Mouse (Mus musculus): ENCODE data around the gene Atp1b4.
A peak's percentile ranks its signal among the peaks of the same experiment; 100 is the strongest.
"Not testable (repeated sequence)": the region's sequence is repeated elsewhere in the genome, so short reads cannot be mapped to it uniquely, and the experiment has no call there.

The Atp1b4 gene

DNA sequence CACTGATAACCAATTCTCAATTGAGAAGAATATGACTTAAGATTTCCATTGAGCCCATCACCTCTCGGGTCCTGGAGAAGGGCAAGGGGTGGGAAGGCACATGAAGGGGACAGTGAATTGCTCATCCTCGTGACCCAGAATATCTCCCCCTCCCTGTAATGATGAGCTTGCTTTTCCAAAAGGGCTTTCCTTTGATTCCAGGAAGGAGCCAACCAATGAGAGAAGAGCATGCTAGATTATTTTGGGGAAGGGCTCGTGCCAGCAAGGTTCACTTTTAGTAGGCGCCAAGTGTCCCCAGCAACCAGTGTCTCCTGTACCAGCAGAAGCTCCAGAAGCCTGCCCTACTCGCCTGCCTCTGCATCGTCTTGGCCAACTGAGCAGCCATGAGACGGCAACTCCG lies at the start of gene Atp1b4:
TSS of gene Atp1b4 (plus strand) at position 301 of the 400 bp plus-strand sequence.
- DNase-seq (ENCODE audit: low spot score): no peak

DNA sequence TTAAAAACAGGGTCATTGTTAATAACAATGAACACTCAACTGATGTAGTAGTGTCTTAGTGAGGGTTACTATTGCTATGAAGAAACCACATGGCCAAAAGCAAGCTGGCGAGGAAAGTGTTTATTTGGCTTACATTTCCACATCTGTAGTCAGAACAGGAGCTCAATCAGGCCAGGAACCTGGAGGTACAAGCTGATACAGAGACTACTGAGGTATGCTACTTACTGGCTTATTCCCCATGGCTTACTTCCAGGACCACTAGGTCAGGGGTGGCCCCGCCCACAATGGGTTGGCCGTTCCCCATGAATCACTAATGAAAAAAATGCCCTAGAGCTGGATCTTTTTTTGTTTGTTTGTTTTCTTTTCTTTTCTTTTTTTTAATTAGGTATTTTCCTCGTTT lies 7.4 kb upstream of the Atp1b4 start:
- peak; percentile 5 for DNase-seq (ENCODE audit: low spot score)

DNA sequence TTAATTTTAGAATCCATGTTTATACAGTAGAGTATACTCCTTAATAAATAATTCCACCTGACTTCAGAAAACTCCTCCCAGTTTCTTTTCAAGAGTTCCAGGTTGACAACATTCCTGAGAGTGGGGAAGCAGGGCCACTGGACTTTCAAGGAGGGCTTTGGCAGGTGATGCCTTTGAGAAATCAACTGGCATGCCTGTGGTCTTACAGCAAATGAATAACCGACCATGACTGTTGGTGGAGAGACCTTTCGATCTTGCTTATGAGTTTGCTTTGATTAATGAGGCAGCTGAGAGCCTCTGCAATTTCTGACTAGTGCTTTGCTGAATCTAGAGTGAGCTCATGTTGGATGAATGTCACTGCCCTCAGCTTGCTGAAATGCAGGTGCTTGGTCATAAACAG lies 4.9 kb upstream of the Atp1b4 start:
- DNase-seq (ENCODE audit: low spot score): no peak

DNA sequence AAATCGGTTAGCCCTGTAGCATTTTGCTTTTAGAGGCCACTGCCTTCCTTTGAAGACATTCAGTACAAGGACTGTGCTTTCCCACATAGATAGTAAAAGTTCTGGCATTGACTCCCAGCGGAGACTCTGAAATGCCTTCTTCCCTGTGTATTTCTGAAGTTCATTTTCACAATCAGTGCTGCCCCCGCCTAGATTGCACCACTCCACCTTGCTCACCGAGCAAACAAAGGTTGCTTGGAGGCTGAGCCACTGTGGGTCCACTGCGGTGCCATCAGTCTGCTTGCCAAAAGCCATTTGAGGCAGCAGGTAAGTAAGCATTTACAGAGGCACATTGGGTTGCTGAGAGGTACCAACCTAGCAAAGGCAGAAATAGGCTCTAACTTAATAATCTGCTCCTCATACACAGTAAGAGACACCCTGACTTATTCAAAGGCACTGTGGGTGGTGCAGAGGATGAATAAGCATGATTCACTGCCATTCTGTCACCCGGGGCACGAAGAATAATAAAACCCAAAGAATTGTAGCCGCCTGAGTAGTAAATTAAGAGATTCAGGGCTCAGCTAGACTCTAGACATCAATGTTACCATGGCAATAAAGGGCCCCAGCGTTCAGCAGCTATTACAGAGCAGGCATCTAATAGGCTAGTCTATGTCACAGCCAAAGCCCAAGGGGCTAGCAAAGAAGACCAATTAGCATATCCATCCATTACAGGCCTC lies 2.9 kb upstream of the Atp1b4 start:
- DNase-seq (ENCODE audit: low spot score): no peak

DNA sequence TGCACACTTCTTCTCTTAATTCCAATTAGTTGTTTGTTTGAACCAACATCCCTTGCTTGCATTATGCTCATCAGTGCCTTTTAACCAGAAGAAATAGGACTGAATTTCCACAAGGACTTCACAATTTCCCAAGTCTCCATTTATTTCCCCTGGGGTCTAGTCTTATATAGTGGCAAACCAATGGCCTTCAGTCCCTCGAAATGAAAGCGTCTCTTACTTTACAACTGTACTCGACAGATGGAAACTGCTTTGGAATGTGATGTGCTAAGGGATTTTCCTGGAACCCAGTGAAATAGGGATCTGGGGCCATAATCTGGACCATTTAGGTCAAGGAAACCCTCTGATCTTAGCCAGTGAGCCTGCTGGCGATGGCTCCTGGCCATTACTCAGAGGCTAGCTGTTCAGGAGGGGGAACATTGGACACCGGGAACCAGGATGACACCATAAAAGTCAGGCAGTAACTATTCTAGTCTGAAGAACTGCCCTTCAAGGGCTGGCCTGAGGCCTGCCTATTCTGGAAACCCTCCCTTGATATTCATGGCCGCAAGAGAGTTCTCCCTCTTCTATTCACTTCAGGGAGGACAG lies 2.3 kb upstream of the Atp1b4 start:
- no peak for DNase-seq (ENCODE audit: low spot score)

DNA sequence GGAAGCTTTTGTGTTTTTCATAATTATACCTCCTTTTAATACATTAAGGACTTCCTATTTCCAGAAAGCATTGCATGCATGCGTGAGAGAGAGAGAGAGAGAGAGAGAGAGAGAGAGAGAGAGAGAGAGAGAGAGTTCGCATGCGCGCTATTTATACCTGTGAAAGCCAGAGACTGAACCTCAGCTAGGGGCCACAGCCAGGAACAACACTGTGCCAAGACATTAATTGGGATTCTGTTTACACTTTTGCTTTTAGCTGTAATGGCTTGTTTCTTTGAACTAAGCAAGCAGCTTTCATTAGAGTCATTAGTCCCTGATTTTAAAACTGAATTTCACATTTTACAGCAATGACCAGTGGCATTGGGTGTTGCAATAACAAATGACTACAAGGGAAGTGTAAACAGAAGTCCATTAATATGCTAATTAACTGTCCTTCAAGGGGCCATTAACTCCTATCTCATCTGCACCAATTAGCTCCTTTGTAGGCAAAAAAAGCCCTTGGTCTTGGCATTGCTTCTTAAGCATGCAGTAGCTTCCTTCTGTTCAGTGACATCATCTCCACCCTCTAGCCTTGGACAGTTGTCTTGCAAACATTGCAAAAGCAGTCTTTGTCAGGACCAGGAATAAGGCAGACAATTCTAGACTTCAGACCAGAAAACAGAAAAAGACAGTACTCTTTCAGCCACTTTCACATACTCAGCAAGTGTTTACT lies 14.9 kb downstream of the Atp1b4 start:
- DNase-seq (ENCODE audit: low spot score): no peak

DNA sequence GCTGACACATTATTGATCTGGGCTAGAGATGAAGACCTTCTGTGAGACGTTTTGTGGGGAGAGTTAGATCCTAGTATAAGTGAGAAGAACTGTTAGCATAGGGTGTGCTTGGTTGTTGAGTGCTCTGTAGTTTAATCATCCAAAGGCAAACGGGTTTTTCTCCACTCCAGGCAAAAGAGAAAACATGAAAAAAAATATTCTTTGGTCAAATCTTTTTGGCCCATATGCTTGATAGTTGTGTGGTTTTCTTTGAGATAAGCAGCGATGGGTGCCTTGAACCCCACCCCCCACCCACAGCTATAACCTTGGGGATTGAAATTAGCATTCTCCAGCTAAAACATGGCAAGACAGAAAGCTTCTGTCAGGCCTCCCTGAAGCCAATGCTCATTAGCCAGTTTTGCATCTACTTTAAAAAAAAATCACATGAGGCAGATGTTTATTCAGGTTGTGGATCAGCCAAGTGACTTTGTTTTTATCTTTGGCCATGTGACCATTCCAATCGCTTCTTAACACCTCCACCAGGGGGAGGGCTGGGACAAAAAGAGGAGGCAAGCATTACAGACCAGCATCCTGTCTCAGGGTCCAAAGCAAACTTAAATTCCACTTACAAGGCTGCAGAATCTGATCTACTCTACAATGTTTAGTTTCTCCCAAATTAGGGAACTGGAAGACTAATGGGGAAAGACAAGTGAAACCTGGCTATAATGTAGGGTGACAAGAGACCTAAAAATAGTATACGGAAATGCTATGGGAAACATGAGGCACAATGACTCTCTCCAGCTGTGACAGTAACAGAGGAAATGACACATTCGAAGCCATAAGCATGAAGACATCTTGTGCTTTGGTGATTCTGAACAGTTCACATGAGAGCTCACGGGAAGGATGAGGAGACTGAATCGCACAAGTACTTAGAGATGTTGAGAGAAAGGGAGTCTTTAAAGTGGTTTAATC lies 18.6 kb downstream of the Atp1b4 start:
- DNase-seq (ENCODE audit: low spot score): peak; percentile 11

DNA sequence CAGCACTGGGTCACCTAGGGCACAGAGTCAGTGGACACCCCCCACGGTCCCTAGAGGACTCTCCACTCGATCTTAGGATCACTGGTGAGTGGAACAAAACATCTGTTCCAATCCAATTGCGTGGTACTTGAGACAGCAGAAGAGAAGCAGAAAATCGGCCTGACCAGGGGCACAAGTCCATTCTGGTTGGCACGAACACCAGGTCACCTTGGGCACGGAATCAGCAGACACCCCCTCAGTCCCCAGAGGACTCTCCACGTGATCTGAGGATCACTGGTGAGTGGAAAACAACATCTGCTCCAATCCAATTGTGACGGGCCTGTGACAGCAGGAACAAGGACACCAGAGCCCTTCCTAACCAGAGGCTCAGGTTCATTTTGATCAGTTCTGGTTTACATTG lies 46.0 kb downstream of the Atp1b4 start:
- DNase-seq (ENCODE audit: low spot score): no peak

DNA sequence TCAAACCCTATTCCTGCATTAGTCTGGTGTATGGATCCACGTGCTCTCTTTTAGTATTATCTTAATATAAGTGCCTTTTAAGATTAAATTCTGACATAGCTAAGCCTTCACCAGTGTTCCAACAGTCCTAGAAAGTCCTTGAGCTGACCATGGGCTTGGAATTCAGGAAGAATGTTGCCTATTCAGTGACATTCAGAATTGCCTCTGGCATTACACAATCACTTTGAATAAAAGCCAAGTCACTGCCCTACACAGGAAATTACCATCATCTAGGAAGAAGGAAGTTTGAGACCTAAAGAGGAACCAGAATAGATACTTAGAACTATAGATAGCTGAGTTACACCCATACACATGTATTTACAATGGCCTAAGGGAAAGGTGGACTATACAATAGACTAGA lies 48.6 kb downstream of the Atp1b4 start:
- DNase-seq (ENCODE audit: low spot score): not testable (repeated sequence)

DNA sequence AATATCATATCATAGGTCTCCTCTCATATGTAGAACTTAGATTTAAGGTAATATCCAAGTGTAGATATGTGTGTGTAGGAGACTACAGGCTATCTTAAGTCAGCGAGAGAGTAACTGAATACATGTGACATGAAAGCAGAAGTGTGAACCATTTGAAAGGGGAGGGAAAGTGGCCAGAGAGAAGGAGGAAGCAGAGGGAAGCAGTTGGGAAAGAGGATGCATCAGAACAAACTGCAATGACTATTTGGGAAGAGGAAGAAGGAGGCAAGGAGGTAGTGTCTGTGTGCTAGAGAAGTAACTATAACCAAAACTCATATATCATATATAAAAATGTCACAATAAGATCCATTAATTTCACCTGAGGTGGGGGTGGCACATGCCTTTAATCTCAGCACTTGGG lies 57.2 kb downstream of the Atp1b4 start:
- DNase-seq (ENCODE audit: low spot score): not testable (repeated sequence)

All from urinary bladder, postnatal 14 days (tissue).